9 mouse cellular contexts compared by ENCODE assay signal in the genomic region with DNA sequence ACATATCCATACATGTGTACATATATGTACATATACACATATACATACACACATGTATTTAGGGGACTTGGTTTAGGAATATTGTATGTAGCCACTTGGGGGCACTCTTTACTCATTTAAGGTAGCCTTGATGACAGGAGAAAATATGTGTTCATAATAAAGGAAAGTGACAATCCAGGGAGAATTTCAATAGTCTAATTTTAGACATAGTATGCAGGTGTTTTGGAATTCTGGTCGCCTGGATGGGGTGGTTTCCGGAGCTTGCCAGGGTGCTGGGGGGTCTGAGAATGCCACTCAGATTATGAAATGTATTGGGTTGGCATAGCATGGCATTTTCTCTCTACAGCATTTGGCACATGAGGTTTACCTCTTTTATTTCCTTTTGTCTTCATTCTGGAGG.
DNase-seq lines count a peak whose midpoint lies in the region; ATAC-seq and TF ChIP-seq lines count a peak whose summit lies in the region.
"Had no signal": no experiment of that assay in that cellular context is flagged by ENCODE, and none has a peak within 500 bp of the region (broad histone marks: within the 10 kb centered on the region; RNA-seq: fewer than 3 reads in every experiment).

No protein-coding gene starts in this region.

- DNase-seq in heart, adult 2 months = no peak
- DNase-seq in heart, postnatal 36 days = no peak
- DNase-seq in Patski (ENCODE audit: low read depth, low spot score) = no peak
- DNase-seq in embryonic facial prominence, embryonic 10.5 days (ENCODE audit: low spot score) = peak; percentile 10
- no peak for DNase-seq in liver, embryonic 11.5 days (ENCODE audit: low spot score)
- no peak for DNase-seq in testis, postnatal 10 days (ENCODE audit: low spot score)

- intact Hi-C loops in heart, adult 2 months (cut with DNase I) = no loop called here
- intact Hi-C loops in heart, postnatal 36 days (cut with DNase I) = no loop called here

- TF ChIP-seq POLR2A in heart, adult 2 months (IDR thresholded peaks at IDR 0.05; ENCODE audit: insufficient read depth, low read depth, low read length) = no peak

- H3K4me2 ChIP-seq in intestine, embryonic 16.5 days (ENCODE audit: low read depth, low read length) = no peak overlapping the region
- peak overlapping the region; percentile 20; the same call in 1 of the 2 replicates for H3K4me2 ChIP-seq in midbrain, embryonic 15.5 days
- no peak overlapping the region for H3K4me2 ChIP-seq in liver, embryonic 11.5 days
- H3K4me2 ChIP-seq: heart, embryonic 15.5 days had no signal

- peak; percentile 49 for TF ChIP-seq CTCF in heart, adult 2 months (IDR thresholded peaks at IDR 0.05)
- peak; percentile 34 for TF ChIP-seq CTCF in Patski (IDR thresholded peaks at IDR 0.05)

- no peak overlapping the region for H3K9ac ChIP-seq in heart, adult 2 months (ENCODE audit: low read depth, low read length)
- no peak overlapping the region for H3K9ac ChIP-seq in intestine, embryonic 16.5 days (ENCODE audit: low read depth, low read length)
- H3K9ac ChIP-seq in midbrain, embryonic 15.5 days = no peak overlapping the region
- H3K9ac ChIP-seq in liver, embryonic 11.5 days (ENCODE audit: low read depth, low read length) = no peak overlapping the region
- H3K9ac ChIP-seq: heart, embryonic 15.5 days had no signal

- WGBS in heart, adult 2 months = 5% methylated on average over 2 of the region's 2 CpGs
- 30% methylated on average over 2 of the region's 2 CpGs for WGBS in embryonic facial prominence, embryonic 10.5 days
- 17% methylated on average over 2 of the region's 2 CpGs for WGBS in intestine, embryonic 16.5 days
- 11% methylated on average over 2 of the region's 2 CpGs for WGBS in midbrain, embryonic 15.5 days
- WGBS in liver, embryonic 11.5 days = 33% methylated on average over 2 of the region's 2 CpGs

- TF ChIP-seq EP300 in heart, adult 2 months (IDR thresholded peaks at IDR 0.05; ENCODE audit: insufficient read depth, low read depth, low read length) = no peak

- H3K79me2 ChIP-seq in heart, adult 2 months (replicated peaks; ENCODE audit: control insufficient read depth, insufficient read depth, low read length) = no peaks in the 10 kb centered on the region

- no peaks in the 10 kb centered on the region for H3K36me3 ChIP-seq in heart, adult 2 months (ENCODE audit: control insufficient read depth, insufficient read depth, low read length)
- no peaks in the 10 kb centered on the region for H3K36me3 ChIP-seq in embryonic facial prominence, embryonic 10.5 days (replicated peaks)
- no peaks in the 10 kb centered on the region for H3K36me3 ChIP-seq in intestine, embryonic 16.5 days (ENCODE audit: control insufficient read depth, insufficient read depth, low read length)
- no peaks in the 10 kb centered on the region for H3K36me3 ChIP-seq in midbrain, embryonic 15.5 days (replicated peaks)
- no peaks in the 10 kb centered on the region for H3K36me3 ChIP-seq in liver, embryonic 11.5 days (ENCODE audit: control insufficient read depth, insufficient read depth, low read length)
- H3K36me3 ChIP-seq: heart, embryonic 15.5 days had no signal

- in situ Hi-C loops in Patski (cut with MboI; ENCODE audit: low pct_unique_long_range_greater_than_20kb) = no loop called here

- no peaks in the 10 kb centered on the region for H3K9me3 ChIP-seq in embryonic facial prominence, embryonic 10.5 days
- H3K9me3 ChIP-seq in intestine, embryonic 16.5 days (ENCODE audit: control insufficient read depth, low read length) = no peaks in the 10 kb centered on the region
- no peaks in the 10 kb centered on the region for H3K9me3 ChIP-seq in midbrain, embryonic 15.5 days
- no peaks in the 10 kb centered on the region for H3K9me3 ChIP-seq in liver, embryonic 11.5 days (ENCODE audit: control insufficient read depth, low read length)
- H3K9me3 ChIP-seq: heart, embryonic 15.5 days had no signal

- H3K27me3 ChIP-seq in heart, adult 2 months (ENCODE audit: control insufficient read depth, insufficient read depth, low read length) = no peaks in the 10 kb centered on the region
- H3K27me3 ChIP-seq in Patski = peaks cover 13% of the 10 kb centered on the region
- H3K27me3 ChIP-seq in embryonic facial prominence, embryonic 10.5 days (replicated peaks; ENCODE audit: low read depth, poor library complexity, severe bottlenecking) = no peaks in the 10 kb centered on the region
- no peaks in the 10 kb centered on the region for H3K27me3 ChIP-seq in intestine, embryonic 16.5 days (replicated peaks; ENCODE audit: control insufficient read depth, insufficient read depth, low read length)
- H3K27me3 ChIP-seq in midbrain, embryonic 15.5 days (replicated peaks) = no peaks in the 10 kb centered on the region
- no peaks in the 10 kb centered on the region for H3K27me3 ChIP-seq in liver, embryonic 11.5 days (replicated peaks; ENCODE audit: control insufficient read depth, insufficient read depth, low read length)
- H3K27me3 ChIP-seq: heart, embryonic 15.5 days had no signal

- POLR2A ChIA-PET in Patski (lab: Charles Lee) = no interaction called here

- no peaks in the 10 kb centered on the region for H3K4me1 ChIP-seq in heart, adult 2 months (ENCODE audit: control insufficient read depth, insufficient read depth, low read length)
- no peaks in the 10 kb centered on the region for H3K4me1 ChIP-seq in embryonic facial prominence, embryonic 10.5 days
- H3K4me1 ChIP-seq in intestine, embryonic 16.5 days (ENCODE audit: control insufficient read depth, insufficient read depth, low read length) = no peaks in the 10 kb centered on the region
- peaks cover 11% of the 10 kb centered on the region for H3K4me1 ChIP-seq in midbrain, embryonic 15.5 days
- no peaks in the 10 kb centered on the region for H3K4me1 ChIP-seq in liver, embryonic 11.5 days (replicated peaks; ENCODE audit: control insufficient read depth, insufficient read depth, low read length)
- H3K4me1 ChIP-seq: heart, embryonic 15.5 days had no signal

- no peak overlapping the region for H3K27ac ChIP-seq in heart, adult 2 months
- no peak overlapping the region for H3K27ac ChIP-seq in embryonic facial prominence, embryonic 10.5 days (replicated peaks)
- no peak overlapping the region for H3K27ac ChIP-seq in intestine, embryonic 16.5 days (ENCODE audit: low read length)
- peak overlapping the region; percentile 69 for H3K27ac ChIP-seq in midbrain, embryonic 15.5 days
- no peak overlapping the region for H3K27ac ChIP-seq in liver, embryonic 11.5 days (ENCODE audit: low read depth, low read length)
- H3K27ac ChIP-seq: heart, embryonic 15.5 days had no signal

- H3K4me3 ChIP-seq in heart, adult 2 months = no peak overlapping the region
- H3K4me3 ChIP-seq in embryonic facial prominence, embryonic 10.5 days = no peak overlapping the region
- H3K4me3 ChIP-seq in intestine, embryonic 16.5 days (ENCODE audit: low read length) = no peak overlapping the region
- no peak overlapping the region for H3K4me3 ChIP-seq in midbrain, embryonic 15.5 days
- H3K4me3 ChIP-seq in liver, embryonic 11.5 days (ENCODE audit: low read depth, low read length) = no peak overlapping the region
- H3K4me3 ChIP-seq: heart, embryonic 15.5 days had no signal

- no peak for ATAC-seq in Patski
- ATAC-seq in intestine, embryonic 16.5 days = 0 out of 2 replicates have a peak, but pooled peaks have one; percentile 66
- ATAC-seq in midbrain, embryonic 15.5 days (replicated peaks) = peak; percentile 77
- ATAC-seq in liver, embryonic 11.5 days (replicated peaks; ENCODE audit: low FRiP score) = no peak

- CTCF ChIA-PET in Patski (lab: Charles Lee) = no interaction called here

Comparison
In these comparisons a context has a peak if more than half of its experiments do, and no peak if none do; other contexts are left out.
1. ATAC-seq: peak in intestine, embryonic 16.5 days (single experiment) and midbrain, embryonic 15.5 days (single experiment); none in Patski (single experiment) and liver, embryonic 11.5 days (single experiment).